Mouse (Mus musculus): ENCODE measurements around the gene Olfr350. TPM values are rescaled to one million over a fixed set of nuclear protein-coding genes. Genes with fewer than 3 reads are reported as not detected.

Olfr350 gene
- not detected in 2 replicates for polyA plus RNA-seq (2012; ENCODE audit: insufficient read depth, insufficient read length, missing spikeins)

GRCm38 (mm10) chr2:36846010-36846409 is at the start of gene Olfr350:
Gene Olfr350 (plus strand): TSS chr2:36846310.
- no peak within 1 kb of the TSS for H3K27ac ChIP-seq (ENCODE audit: insufficient read depth, low read depth, low read length)
- no peaks in the 10 kb centered on the region for H3K4me1 ChIP-seq (ENCODE audit: control insufficient read depth, insufficient read depth, low read length)
- no peak within 1 kb of the TSS for H3K4me3 ChIP-seq (ENCODE audit: insufficient read depth, low read length)
- TF ChIP-seq CTCF (IDR thresholded peaks at IDR 0.05; ENCODE audit: low read depth, low read length): no peak
- TF ChIP-seq POLR2A (IDR thresholded peaks at IDR 0.05; ENCODE audit: borderline replicate concordance, low read depth, low read length): no peak

- Histone ChIP-seq H3K27ac (ENCODE audit: insufficient read depth, low read depth, low read length) (no peak within 1 kb of the TSS), H3K4me1 (ENCODE audit: control insufficient read depth, insufficient read depth, low read length) (no peaks in the 10 kb centered on the region), H3K4me3 (ENCODE audit: insufficient read depth, low read length) (no peak within 1 kb of the TSS)
- TF ChIP-seq CTCF (IDR thresholded peaks at IDR 0.05; ENCODE audit: low read depth, low read length) (no peak), POLR2A (IDR thresholded peaks at IDR 0.05; ENCODE audit: borderline replicate concordance, low read depth, low read length) (no peak)
Observed at GRCm38 (mm10) chr2:36816932-36817331, 29.2 kb upstream of the Olfr350 start, which contains the start of gene Olfr3. Gene Olfr3 (minus strand): TSS chr2:36817032.

- no peak for TF ChIP-seq POLR2A (IDR thresholded peaks at IDR 0.05; ENCODE audit: borderline replicate concordance, low read depth, low read length)
- TF ChIP-seq CTCF (IDR thresholded peaks at IDR 0.05; ENCODE audit: low read depth, low read length): no peak
Observed at GRCm38 (mm10) chr2:36862560-36862959, 16.4 kb downstream of the Olfr350 start, which contains the start of gene Olfr351. Gene Olfr351 (minus strand): TSS chr2:36862660.

GRCm38 (mm10) chr2:36868160-36868559 is 22.1 kb downstream of the Olfr350 start, which contains the start of gene Olfr352:
Gene Olfr352 (plus strand): TSS chr2:36868460.
- Histone ChIP-seq H3K27ac (ENCODE audit: insufficient read depth, low read depth, low read length) (no peak within 1 kb of the TSS), H3K4me1 (ENCODE audit: control insufficient read depth, insufficient read depth, low read length) (no peaks in the 10 kb centered on the region), H3K4me3 (ENCODE audit: insufficient read depth, low read length) (no peak within 1 kb of the TSS)
- TF ChIP-seq POLR2A (IDR thresholded peaks at IDR 0.05; ENCODE audit: borderline replicate concordance, low read depth, low read length) (no peak), CTCF (IDR thresholded peaks at IDR 0.05; ENCODE audit: low read depth, low read length) (no peak)

More at GRCm38 (mm10) chr2:36862560-36862959, 16.4 kb downstream of the Olfr350 start, which contains the start of gene Olfr351:
- H3K4me3 ChIP-seq (ENCODE audit: insufficient read depth, low read length): no peak within 1 kb of the TSS
- no peak within 1 kb of the TSS for H3K27ac ChIP-seq (ENCODE audit: insufficient read depth, low read depth, low read length)
- no peaks in the 10 kb centered on the region for H3K4me1 ChIP-seq (ENCODE audit: control insufficient read depth, insufficient read depth, low read length)

GRCm38 (mm10) chr2:36892836-36893235 is 46.7 kb downstream of the Olfr350 start, which contains the start of gene Olfr353:
Gene Olfr353 (minus strand): TSS chr2:36892936.
- no peak within 1 kb of the TSS for H3K27ac ChIP-seq (ENCODE audit: insufficient read depth, low read depth, low read length)
- H3K4me1 ChIP-seq (ENCODE audit: control insufficient read depth, insufficient read depth, low read length): no peaks in the 10 kb centered on the region
- TF ChIP-seq POLR2A (IDR thresholded peaks at IDR 0.05; ENCODE audit: borderline replicate concordance, low read depth, low read length): no peak
- no peak for TF ChIP-seq CTCF (IDR thresholded peaks at IDR 0.05; ENCODE audit: low read depth, low read length)
- H3K4me3 ChIP-seq (ENCODE audit: insufficient read depth, low read length): no peak within 1 kb of the TSS

- no peak overlapping the region for H3K27ac ChIP-seq (ENCODE audit: insufficient read depth, low read depth, low read length)
- H3K4me1 ChIP-seq (ENCODE audit: control insufficient read depth, insufficient read depth, low read length): no peaks in the 10 kb centered on the region
- no peak for TF ChIP-seq CTCF (IDR thresholded peaks at IDR 0.05; ENCODE audit: low read depth, low read length)
- no peak overlapping the region for H3K4me3 ChIP-seq (ENCODE audit: insufficient read depth, low read length)
Observed at GRCm38 (mm10) chr2:36897114-36897513, 51.0 kb downstream of the Olfr350 start.

Other genes starting within 250 kb of the Olfr350 start
- not detected in 2 replicates for gene Olfr345, start 206.3 kb upstream of the Olfr350 start, polyA plus RNA-seq (2012; ENCODE audit: insufficient read depth, insufficient read length, missing spikeins)
- not detected in 2 replicates for gene Olfr346, start 160.5 kb upstream of the Olfr350 start, polyA plus RNA-seq (2012; ENCODE audit: insufficient read depth, insufficient read length, missing spikeins)
- gene Olfr347, start 114.4 kb upstream of the Olfr350 start, polyA plus RNA-seq (2012; ENCODE audit: insufficient read depth, insufficient read length, missing spikeins): not detected in 2 replicates
- gene Olfr348, start 62.0 kb upstream of the Olfr350 start, polyA plus RNA-seq (2012; ENCODE audit: insufficient read depth, insufficient read length, missing spikeins): not detected in 2 replicates
- gene Olfr50, start 55.8 kb upstream of the Olfr350 start, polyA plus RNA-seq (2012; ENCODE audit: insufficient read depth, insufficient read length, missing spikeins): not detected in 2 replicates
- gene Olfr3, start 29.3 kb upstream of the Olfr350 start, polyA plus RNA-seq (2012; ENCODE audit: insufficient read depth, insufficient read length, missing spikeins): not detected in 2 replicates
- gene Olfr351, start 16.4 kb downstream of the Olfr350 start, polyA plus RNA-seq (2012; ENCODE audit: insufficient read depth, insufficient read length, missing spikeins): not detected in 2 replicates
- 0.16 and 0.41 TPM in 2 replicates for gene Olfr352, start 22.1 kb downstream of the Olfr350 start, polyA plus RNA-seq (2012; ENCODE audit: insufficient read depth, insufficient read length, missing spikeins)
- gene Olfr353, start 46.6 kb downstream of the Olfr350 start, polyA plus RNA-seq (2012; ENCODE audit: insufficient read depth, insufficient read length, missing spikeins): not detected in 2 replicates
- gene Olfr354, start 59.4 kb downstream of the Olfr350 start, polyA plus RNA-seq (2012; ENCODE audit: insufficient read depth, insufficient read length, missing spikeins): 0.07 TPM in 1 of 2 replicates, not detected in the other
- gene Olfr355, start 82.6 kb downstream of the Olfr350 start, polyA plus RNA-seq (2012; ENCODE audit: insufficient read depth, insufficient read length, missing spikeins): not detected in 2 replicates
- gene Olfr356, start 90.8 kb downstream of the Olfr350 start, polyA plus RNA-seq (2012; ENCODE audit: insufficient read depth, insufficient read length, missing spikeins): not detected in 2 replicates
- gene Olfr357, start 147.5 kb downstream of the Olfr350 start, polyA plus RNA-seq (2012; ENCODE audit: insufficient read depth, insufficient read length, missing spikeins): not detected in 2 replicates
- gene Olfr358, start 163.0 kb downstream of the Olfr350 start, polyA plus RNA-seq (2012; ENCODE audit: insufficient read depth, insufficient read length, missing spikeins): not detected in 2 replicates
- not detected in 2 replicates for gene Olfr360, start 219.4 kb downstream of the Olfr350 start, polyA plus RNA-seq (2012; ENCODE audit: insufficient read depth, insufficient read length, missing spikeins)
- gene Olfr361, start 243.0 kb downstream of the Olfr350 start, polyA plus RNA-seq (2012; ENCODE audit: insufficient read depth, insufficient read length, missing spikeins): not detected in 2 replicates

All from bone marrow macrophage, adult 2 months (primary cell).